Mouse (Mus musculus) heart, postnatal 0 days (tissue): ENCODE measurements at regions not wholly inside any gene's neighbourhood (a gene's known extent, or its start where the extent isn't known, plus 50 kb on each side); places are given as distances from the start of the nearest gene placed in this dataset.
A peak's percentile ranks its signal among the peaks of the same experiment; 100 is the strongest.

Source experiments
- CTCF ChIP-seq: IDR thresholded peaks from 2 replicates; pipeline ENCODE4 v1.5.1; 2016; ENCODE audit warnings: antibody characterized with exemption, control low read depth, low read depth
- EP300 ChIP-seq: IDR thresholded peaks from 2 replicates; pipeline ENCODE4 v1.6.1; 2016; ENCODE audit warnings: antibody characterized with exemption, low read depth

DNA sequence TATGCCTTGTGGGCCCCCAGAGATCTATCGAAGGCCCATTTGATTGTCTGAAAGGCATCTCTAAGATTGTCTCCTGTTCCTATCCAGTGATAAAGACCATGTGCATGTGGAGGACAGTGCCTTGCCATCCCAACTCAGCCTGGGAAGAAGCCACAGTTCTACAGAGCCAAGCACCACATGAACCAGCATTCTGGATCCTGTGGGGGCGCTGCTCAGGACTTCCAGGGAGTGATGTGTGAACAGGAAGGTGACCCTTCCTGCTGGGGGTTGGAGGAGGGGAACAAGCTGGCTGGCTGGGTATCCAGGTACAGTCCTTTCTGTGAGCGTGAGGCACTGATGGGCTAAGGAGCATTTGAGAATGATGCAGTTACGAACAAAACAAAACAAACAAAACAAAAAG is 163.8 kb downstream of the Gm26897 start:
- TF ChIP-seq EP300 = no peak
- peak; percentile 14; the same call in 1 of the 2 replicates for TF ChIP-seq CTCF
